Mouse (Mus musculus) midbrain, embryonic 12.5 days (tissue): ENCODE data around the gene Gm4792. TPM values are rescaled to one million over a fixed set of nuclear protein-coding genes. Genes with fewer than 3 reads are reported as not detected.

Experiments used
- ATAC-seq: fragments of 200-750 bp; cut with Nextera tagmentation; 2 replicates; pipeline ENCODE4 v1.8.0; 2017; ENCODE audit warnings: low read depth, moderate TSS enrichment, moderate library complexity; ENCODE audit not compliant: low FRiP score
- H3K27ac ChIP-seq: fragments of 300-500 bp; sonication (generic); replicated peaks from 2 replicates; pipeline ENCODE4 v1.5.1; 2016; ENCODE audit warnings: mild to moderate bottlenecking
- H3K27me3 ChIP-seq: fragments of 300-500 bp; sonication (generic); 2 replicates; pipeline ENCODE4 v1.6.1; 2016; ENCODE audit warnings: mild to moderate bottlenecking
- H3K36me3 ChIP-seq: fragments of 300-500 bp; sonication (generic); 2 replicates; pipeline ENCODE4 v1.6.1; 2016
- H3K4me1 ChIP-seq: fragments of 300-500 bp; sonication (generic); 2 replicates; pipeline ENCODE4 v1.6.1; 2016
- H3K4me2 ChIP-seq: fragments of 300-500 bp; sonication (generic); replicated peaks from 2 replicates; pipeline ENCODE4 v1.6.1; 2016; ENCODE audit warnings: mild to moderate bottlenecking, moderate library complexity
- H3K4me3 ChIP-seq: fragments of 300-500 bp; sonication (generic); 2 replicates; pipeline ENCODE4 v1.5.1; 2016; ENCODE audit warnings: mild to moderate bottlenecking
- H3K9ac ChIP-seq: fragments of 300-500 bp; sonication (generic); replicated peaks from 2 replicates; pipeline ENCODE4 v1.6.1; 2016; ENCODE audit warnings: mild to moderate bottlenecking, moderate library complexity
- H3K9me3 ChIP-seq: fragments of 300-500 bp; sonication (generic); 2 replicates; pipeline ENCODE4 v1.6.1; 2016; ENCODE audit warnings: mild to moderate bottlenecking
- WGBS: fragments of 180-500 bp; shearing (Covaris S2); methylation state at CpG from one replicate; pipeline ENCODE4 v1.1.7; 2016; 5-methylcytosine and 5-hydroxymethylcytosine counted together
- polyA plus RNA-seq: library from polyadenylated mRNA; unstranded; fragments of >200 nt; fragmentation: Nextera tagmentation; extraction: Ambion mirVana; gene quantifications from 2 replicates; pipeline ENCODE4 v1.2.1, GENCODE M21; 2016

Gm4792 gene
- polyA plus RNA-seq, 1 experiment from 2014 or later, result 0.48 TPM

DNA sequence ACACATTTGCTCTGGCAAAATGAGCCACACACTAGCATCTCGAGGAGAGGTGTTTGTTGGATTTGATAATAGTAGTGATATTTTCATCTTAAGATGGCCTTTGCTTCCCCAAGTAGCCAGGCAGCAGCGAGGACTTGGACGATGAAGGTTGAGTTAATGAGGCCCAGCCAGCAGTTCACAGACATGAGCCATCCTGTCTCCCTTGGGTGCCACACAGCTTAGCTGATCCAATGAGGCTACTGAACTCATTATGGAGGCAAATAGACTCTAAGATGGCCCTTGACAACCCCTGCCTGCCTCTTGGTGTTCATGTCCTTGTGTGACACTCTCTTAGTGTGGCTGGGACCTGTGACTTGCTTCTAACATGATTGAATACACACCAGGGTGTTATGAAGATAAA lies 43.7 kb downstream of the Gm4792 start:
- ATAC-seq, result no peak
- Histone ChIP-seq H3K4me1 (peaks cover 5% of the 10 kb centered on the region), H3K4me3 (no peak overlapping the region), H3K4me2 (no peak overlapping the region), H3K9me3 (no peaks in the 10 kb centered on the region), H3K9ac (no peak overlapping the region), H3K27ac (no peak overlapping the region), H3K36me3 (no peaks in the 10 kb centered on the region), H3K27me3 (no peaks in the 10 kb centered on the region)
- WGBS, result 74% methylated on average over 3 of the region's 3 CpGs

DNA sequence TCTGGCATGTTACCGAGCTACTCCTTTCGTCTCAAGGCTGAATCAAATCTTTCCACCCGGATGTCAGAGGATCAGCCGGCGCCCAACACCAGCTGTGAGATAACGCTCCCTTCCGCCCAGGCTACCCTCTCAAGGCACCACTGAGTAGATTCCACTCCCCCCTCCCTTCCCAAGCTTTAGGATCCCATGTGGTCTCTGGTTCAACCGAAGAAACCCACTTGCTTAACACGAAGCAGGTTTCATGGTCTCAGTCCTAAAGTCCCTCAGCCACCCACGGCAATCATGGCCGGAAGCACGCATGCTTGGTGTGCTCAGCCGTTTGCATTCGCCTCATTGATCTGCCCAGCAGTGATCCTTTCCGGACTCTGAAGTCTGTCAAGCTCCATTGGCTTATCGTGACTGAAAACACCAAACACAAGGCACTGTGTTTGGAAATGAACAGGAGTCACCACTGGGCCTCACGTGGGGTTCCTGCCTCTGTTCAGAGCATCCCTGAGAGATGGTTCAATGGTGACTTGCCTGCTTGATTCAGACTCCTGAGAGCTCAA lies 45.2 kb downstream of the Gm4792 start:
- no peak for ATAC-seq
- no peaks in the 10 kb centered on the region for H3K27me3 ChIP-seq
- H3K4me2 ChIP-seq, result no peak overlapping the region
- H3K4me3 ChIP-seq, result no peak overlapping the region
- no peaks in the 10 kb centered on the region for H3K36me3 ChIP-seq
- H3K4me1 ChIP-seq, result peaks cover 9% of the 10 kb centered on the region
- H3K27ac ChIP-seq, result no peak overlapping the region
- 74% methylated on average over 17 of the region's 17 CpGs for WGBS
- no peaks in the 10 kb centered on the region for H3K9me3 ChIP-seq
- no peak overlapping the region for H3K9ac ChIP-seq

DNA sequence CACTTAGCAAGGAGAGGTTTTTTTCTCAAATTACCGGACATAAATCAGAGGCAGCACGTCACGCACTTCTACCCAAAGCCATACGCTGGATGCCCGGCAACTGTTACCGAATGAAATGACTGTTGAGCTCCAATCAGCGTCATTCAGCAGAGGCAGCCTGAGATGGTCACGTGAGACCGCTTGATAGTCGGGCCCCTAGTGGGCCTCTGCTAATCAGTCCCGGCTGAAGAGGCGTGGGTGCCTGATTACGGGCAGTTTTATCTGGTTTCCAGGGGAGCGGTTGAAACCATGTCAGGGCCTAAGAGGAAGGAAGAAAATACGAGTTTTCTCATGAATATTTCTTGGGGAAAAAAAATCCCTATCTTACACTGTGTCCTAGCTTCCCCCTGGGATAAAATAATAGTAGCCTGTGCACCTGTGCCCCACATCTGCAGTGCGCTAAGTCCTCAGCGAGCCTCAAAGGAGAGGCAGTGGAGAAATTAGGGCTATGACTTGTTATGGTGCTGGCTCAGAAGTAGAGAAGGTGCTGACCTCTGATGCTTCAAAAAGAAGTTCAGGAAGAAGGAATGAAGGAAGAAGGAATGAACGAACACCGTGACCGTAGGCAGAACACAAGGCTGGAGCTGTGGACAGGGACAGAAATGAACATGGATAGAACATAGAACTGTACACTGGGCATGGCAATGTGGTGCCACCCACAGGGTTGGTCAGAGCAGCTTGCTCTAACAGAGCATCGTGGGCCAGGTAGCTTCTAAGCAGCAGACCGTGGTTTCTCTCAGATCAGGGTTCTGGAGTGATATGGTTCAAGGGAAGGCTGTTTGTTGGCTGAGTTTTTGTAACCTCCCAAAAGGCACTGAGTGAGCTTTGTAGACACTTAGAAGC lies 48.7 kb downstream of the Gm4792 start:
- Histone ChIP-seq H3K27ac (peak overlapping the region; percentile 63), H3K4me2 (peak overlapping the region; percentile 37), H3K27me3 (no peaks in the 10 kb centered on the region), H3K4me3 (no peak overlapping the region), H3K9ac (no peak overlapping the region), H3K9me3 (no peaks in the 10 kb centered on the region), H3K4me1 (peaks cover 9% of the 10 kb centered on the region), H3K36me3 (no peaks in the 10 kb centered on the region)
- ATAC-seq, result peak; percentile 86
- WGBS, result 50% methylated on average over 22 of the region's 22 CpGs

DNA sequence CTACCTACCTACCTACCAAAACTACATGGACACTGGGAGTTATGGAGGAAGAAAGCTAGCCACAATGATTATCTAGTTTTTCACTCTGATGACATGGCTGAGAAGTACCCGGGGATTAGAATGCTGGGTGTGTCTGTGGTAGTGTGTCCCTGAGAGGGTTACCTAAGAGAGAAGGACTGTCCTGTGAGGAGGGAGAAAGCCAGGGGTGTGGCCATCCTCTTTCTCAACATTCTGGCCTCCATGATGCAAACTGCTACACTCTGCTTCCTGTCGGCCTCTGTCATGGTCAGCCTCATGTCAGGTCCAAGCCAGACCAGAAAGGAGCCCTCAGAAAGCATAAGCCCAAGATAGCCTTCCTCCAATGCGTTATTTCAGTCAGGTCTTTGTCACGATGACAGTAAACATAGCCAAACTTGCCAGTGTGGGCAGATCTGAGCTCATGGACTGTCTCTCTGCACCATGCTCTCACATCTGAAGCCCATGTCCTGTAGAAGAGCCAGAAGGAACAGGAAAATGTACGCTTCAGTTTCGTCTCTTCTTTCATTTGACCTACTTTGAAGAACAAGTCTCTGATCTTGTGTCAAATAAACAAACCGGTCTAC lies 50.7 kb downstream of the Gm4792 start:
- H3K4me2 ChIP-seq, result no peak overlapping the region
- no peaks in the 10 kb centered on the region for H3K36me3 ChIP-seq
- ATAC-seq, result no peak
- H3K4me1 ChIP-seq, result peaks cover 9% of the 10 kb centered on the region
- H3K27me3 ChIP-seq, result no peaks in the 10 kb centered on the region
- H3K9me3 ChIP-seq, result no peaks in the 10 kb centered on the region
- no peak overlapping the region for H3K27ac ChIP-seq
- no peak overlapping the region for H3K4me3 ChIP-seq
- 95% methylated on average over 7 of the region's 7 CpGs for WGBS
- H3K9ac ChIP-seq, result no peak overlapping the region

Other genes with a start within 250 kb of the Gm4792 start
- gene Nr2c1, start 150.7 kb downstream of the Gm4792 start, polyA plus RNA-seq, result 11.6 and 12.3 TPM in 2 replicates
- gene Ndufa12, start 100.0 kb downstream of the Gm4792 start, polyA plus RNA-seq, result 429 and 433 TPM in 2 replicates
- gene Tmcc3, start 13.2 kb upstream of the Gm4792 start, polyA plus RNA-seq, result 4.8 and 5.4 TPM in 2 replicates